Mouse (Mus musculus): Measurements from ENCODE around the gene Rtn2.

Gene Rtn2

DNA sequence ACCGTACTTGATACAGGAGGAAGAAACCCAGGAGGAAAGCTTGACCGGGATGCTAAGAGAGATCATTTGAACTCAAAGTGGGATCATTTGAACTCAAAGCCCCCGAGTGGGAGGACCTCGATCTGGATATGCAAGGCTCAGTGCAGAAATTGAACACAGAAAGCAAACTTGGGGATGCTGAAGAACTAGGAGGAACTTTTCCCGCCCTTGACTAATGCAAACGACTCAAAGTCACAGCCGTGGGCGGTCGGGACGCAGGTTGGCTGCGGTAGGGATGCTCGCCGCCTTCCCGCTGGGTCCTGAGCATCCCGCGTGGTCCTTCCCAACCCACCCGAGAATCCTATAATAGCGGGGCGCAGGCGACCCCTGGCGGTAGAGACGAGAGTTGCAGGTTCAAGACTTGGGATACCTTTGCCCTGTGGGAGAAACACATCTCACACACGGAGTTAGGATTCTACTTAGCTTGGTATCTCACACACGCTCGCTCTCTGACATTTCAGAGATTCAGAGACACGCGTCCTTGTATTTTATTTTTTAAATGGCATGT lies 60.1 kb downstream of the Rtn2 start:
- DNase-seq (ENCODE audit: extremely low read depth, low read depth) = no peak

DNA sequence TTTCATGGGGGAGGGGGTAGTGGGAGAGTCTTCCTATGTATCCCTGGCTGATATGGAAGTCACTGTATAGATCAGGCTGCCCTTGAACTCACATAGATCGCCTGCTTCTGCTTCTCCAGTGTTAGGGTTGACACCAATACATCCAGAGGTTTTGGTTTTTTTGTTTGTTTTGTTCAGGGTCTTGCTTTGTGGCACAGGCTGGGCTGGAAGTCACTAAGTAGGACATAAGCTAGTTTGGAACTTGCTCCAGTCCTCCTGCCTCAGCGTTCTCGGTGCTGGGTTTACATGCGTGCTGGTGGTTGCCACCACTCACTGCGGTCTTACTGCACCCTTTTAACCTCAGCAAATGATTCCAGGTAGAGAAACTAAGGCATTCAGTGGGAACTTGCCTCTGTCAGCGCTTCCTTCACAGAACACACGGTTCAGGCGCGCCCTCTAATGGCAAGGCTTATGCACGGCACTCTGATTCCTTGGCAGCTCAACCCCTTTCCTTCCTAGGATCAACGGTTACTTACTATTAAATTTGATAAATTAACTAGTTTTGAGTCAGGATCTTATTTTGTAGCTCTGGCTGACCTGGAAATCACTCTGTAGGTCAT lies 60.9 kb downstream of the Rtn2 start:
- peak; percentile 62 for DNase-seq (ENCODE audit: extremely low read depth, low read depth)

DNA sequence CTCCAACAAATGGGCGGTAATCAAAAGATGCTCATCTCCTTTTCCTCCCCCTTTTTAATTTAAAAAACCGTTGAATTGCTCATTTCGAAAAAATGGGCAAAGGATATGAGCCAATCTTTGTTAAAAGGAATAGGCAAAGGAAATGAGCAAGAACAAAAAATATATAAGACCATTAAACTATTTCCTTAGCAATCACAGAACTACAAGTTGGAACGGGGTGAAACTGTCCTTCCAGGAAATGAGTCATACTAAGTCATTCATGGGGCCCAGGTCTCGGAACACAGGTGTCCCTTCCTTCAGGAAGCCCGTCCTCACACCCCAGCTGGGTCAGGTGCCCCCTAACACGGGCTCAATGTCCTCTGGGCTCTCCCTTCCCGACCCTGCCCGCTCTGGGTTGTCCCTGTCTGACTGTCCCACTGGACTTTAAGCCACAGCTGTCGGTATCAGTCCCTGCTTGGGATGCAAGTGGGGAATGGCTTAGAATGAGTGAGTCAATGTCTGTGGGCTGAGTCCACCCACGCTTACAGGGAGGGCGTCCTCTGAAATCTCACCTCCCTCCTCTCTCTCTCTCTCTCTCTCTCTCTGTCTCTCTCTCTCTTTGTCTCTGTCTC lies 61.9 kb downstream of the Rtn2 start, which contains the start of gene Ercc1:
Ercc1 (plus strand) TSS at position 542 of the 611 bp plus-strand sequence.
- no peak for DNase-seq (ENCODE audit: extremely low read depth, low read depth)

DNA sequence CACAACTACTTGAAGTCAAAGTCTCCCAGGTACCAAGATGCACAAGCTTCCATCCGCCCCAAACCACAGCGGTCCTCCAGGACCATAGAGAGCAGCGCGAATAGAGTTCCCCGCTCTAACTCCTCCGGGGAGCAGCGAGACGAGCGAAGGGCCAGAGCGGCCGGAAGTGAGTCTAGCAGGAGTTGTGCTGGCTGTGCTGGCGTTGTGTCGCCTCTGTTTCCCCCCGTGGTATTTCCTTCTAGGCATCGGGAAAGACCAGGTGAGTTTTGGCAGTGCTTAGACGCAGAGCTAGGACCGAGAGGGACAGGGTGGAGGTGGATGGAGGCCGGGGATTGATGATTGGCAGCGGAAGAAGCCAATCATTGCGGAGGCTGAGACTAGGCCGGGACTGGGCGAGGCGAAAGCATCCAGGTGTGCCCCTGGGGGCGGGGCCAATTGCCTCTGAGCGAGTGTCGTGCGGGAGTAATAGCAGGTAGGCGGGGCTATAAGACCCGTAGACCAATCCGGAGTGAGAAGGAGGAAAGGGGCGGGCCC lies 62.6 kb downstream of the Rtn2 start:
- DNase-seq (ENCODE audit: extremely low read depth, low read depth) = peak; percentile 89
